Mouse (Mus musculus) ZHBTc4 (cell line): ENCODE results near the gene Filip1l.

Source experiments
- DNase-seq: peaks from one replicate; pipeline ENCODE4 v3.0.0-alpha.2; 2011; ENCODE audit warnings: low read depth, low spot score

Gene Filip1l

DNA sequence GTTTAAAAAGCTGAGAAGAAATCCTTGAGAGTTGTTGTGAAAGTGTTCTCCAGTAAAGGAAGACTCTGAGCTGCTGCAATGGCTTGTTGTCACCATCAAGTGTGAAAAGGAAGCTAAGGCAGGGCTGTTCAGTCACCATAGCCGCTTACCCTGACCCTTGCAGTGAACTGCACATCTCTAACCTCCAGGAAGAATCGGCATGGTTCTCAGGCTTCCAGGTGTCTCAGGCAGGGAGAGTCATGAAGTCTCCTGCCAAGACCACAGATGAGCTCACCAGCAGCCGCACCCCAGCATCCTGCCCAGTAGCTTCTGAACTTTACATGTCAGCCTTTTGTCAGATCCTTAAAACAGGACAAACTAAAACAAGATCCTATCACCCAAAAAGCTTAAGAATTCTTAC lies 213.3 kb downstream of the Filip1l start:
- DNase-seq, result no peak

DNA sequence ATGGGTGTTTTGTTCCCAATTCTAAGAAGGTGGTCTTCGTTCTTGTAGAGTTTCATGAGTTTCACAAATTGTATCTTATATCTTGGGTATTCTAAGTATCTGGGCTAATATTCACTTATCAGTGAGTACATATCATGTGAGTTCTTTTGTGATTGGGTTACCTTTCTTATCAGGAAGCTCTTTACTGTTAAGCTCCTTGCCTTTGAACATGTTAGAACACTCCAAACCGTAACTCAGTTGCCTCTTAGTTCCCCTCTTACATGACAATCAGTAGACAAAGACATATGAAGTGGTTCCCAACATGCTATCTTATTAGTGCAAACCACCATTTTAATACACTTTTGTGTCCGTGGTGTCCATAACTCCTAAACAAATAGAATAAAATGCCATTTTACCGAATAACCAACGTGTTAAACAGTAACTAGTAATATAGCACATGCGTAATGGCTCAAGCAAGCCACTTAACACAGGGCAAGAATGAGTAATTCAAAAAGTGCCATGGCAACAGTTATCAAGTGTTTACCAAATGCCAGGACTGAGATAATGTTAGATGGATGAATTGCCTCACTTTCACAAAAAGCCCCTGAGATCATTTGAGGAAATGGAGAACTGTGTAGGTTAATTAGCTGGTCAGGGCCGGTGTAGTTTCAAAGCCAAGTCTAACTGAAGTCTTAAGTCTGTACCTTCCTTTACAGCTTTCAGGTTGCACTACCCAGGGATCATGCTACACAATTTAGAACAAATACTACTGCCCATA lies 215.9 kb downstream of the Filip1l start:
- no peak for DNase-seq

- no peak for DNase-seq
Measured at GRCm38 (mm10) chr16:57570789-57571311, 218.0 kb downstream of the Filip1l start.

GRCm38 (mm10) chr16:57573831-57574230 lies 220.9 kb downstream of the Filip1l start:
- no peak for DNase-seq

DNA sequence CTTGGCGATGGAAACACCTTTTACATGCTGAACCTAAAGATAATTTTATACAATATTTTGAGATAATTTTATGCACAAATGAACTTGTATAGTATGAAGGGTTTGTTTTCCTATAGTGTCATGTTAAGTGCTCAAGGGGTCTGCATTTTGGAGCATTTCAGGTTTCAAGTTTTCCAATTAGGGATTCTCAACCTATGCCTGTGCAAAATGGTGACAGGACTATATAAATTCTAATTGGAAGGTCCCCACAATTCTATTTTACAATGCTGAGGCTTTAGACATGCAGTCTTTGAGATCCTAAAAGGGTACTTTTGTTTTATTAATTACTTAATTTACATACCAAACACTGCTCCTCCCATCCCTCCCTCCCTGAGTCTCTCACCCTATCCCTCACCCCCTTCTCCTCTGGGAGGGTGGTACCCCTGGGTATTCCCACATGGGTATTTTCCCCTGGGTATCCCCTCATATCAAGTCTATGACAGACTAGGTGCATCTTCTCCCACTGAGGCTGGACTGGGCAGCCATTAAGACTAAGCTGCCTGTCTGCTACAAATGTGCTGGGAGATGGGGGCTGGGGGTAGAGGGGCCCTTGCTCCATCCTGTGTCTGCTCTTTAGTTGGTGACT lies 223.0 kb downstream of the Filip1l start:
- no peak for DNase-seq

GRCm38 (mm10) chr16:57577519-57577918 lies 224.6 kb downstream of the Filip1l start:
- no peak for DNase-seq

DNA sequence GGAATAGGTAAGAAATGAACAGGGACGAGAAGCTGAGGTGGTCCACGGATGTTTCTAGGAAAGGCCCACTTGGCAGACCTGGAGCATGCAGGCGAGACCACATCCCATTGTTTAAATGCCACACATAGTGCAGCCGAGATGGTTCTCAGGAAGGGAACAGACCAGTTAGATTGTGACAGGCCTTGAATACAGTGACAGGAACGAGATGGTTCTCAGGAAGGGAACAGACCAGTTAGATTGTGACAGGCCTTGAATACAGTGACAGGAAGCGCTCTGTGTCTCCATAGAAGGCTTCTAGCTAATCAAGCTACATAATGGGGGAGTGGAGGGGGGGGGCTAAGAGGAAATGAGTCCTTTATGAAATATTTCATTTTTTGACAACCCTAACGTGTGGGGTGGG lies 227.1 kb downstream of the Filip1l start:
- no peak for DNase-seq

DNA sequence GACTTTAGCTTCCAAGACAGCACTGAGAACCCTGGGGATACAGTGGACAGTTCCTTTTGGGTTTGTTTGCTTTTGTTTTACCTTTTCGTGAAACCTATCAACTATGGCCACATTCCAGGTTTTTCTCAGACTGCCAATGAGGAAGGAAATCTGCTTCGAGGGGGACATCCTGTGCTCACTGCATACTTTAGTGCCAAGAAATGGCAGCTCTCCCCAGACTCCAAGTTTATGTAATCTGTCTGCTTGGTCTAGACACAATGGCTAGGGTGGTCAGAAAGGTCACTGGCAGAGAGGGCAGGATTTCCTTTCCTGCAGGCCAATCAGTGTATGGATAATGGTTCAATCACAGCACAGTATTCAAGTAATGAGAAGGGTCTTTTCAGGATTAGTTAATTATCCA lies 229.1 kb downstream of the Filip1l start:
- no peak for DNase-seq

- DNase-seq, result no peak
Measured at GRCm38 (mm10) chr16:57585201-57585600, 232.3 kb downstream of the Filip1l start.

DNA sequence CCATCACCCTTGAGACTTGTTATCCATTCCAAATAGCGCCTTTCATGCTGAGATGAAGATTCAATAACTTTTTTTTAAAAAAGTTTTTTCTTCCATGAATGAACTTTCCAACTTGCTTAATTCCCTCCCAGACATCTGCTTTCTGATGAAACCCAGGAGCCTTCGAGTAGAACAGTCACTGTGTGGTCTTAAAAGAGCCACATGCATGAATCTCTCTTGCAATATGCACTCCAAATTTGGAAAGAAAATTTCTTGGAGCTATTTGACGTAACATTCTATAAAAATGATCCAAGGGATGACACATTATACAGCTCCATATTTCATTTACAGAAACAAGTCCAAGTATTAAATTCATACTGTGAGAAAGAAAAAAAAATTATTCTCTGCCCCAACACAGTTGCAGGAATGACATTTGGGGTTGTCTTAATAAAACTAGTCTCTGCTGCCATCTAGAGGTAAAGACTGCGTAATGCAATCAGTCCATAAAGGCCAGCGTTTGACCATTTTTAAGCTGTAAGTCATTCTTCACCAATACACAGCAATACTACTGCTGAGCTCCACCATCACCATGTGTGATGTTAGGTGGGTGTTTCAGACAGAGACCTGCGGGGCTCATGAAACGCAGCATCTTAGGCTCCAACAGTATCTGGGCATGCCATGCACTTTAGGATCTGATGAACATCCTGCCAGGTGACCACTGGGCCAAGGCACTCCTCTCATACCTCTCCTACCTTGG lies 240.7 kb downstream of the Filip1l start:
- peak; percentile 70 for DNase-seq

GRCm38 (mm10) chr16:57597295-57597957 lies 244.5 kb downstream of the Filip1l start:
- DNase-seq, result no peak

DNA sequence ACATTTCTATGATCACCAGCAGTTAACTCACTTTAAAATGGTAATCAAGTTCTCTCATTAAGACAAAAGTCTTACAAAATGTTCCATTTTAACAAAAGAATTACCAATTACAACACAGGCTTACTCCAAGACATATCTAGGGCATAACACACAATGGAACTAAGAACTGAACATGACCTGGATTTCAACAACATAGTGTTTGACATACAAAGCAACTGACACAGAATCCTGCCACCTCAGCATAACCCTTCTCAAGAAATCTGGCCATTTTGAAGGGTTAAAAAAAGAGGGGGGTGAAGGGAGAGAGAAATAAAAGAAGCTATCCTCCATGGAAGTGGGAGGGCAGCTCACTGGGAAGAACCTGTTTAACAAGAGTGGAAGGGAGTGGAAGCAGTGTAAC lies 248.1 kb downstream of the Filip1l start:
- DNase-seq, result no peak

- peak; percentile 95 for DNase-seq
Measured at GRCm38 (mm10) chr16:57606444-57607227, 253.7 kb downstream of the Filip1l start, which contains the start of gene Cmss1. Gene Cmss1, minus strand, starts transcription at chr16:57606864.

DNA sequence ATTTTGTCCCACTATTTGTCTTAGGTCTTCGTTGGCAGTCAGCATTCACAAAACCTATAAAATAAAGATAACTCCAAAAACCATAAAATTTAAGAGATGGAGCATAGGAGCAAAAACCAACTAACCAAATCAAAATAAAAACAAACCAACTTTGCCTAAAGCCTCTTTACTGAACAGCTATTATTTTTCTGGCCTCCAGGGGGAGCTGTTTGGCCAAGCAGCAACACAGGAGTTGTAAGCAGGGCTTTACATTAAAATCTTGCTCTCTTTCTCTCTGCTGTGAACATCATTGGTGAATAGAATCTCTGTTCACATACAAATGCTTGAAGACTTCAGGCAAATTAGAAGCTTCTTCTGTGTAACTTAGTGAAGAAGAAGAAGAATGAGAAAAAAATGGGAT lies 258.9 kb downstream of the Filip1l start:
- DNase-seq, result peak; percentile 57
